Mouse (Mus musculus) heart, embryonic 10.5 days (tissue): ENCODE measurements around the gene Abca7. TPM values are rescaled to one million over a fixed set of nuclear protein-coding genes. Genes with fewer than 3 reads are reported as not detected.

Experiments used
- DNase-seq: peaks from one replicate; pipeline ENCODE4 v3.0.0-alpha.2; 2017; ENCODE audit warnings: low spot score
- H3K27ac ChIP-seq: fragments of 300-500 bp; sonication (generic); 2 replicates; pipeline ENCODE4 v1.5.1; 2016; ENCODE audit warnings: mild to moderate bottlenecking
- H3K27me3 ChIP-seq: fragments of 300-500 bp; sonication (generic); 2 replicates; pipeline ENCODE4 v1.6.1; 2016; ENCODE audit warnings: mild to moderate bottlenecking; ENCODE audit not compliant: poor library complexity, insufficient read depth, severe bottlenecking
- H3K36me3 ChIP-seq: fragments of 300-500 bp; sonication (generic); 2 replicates; pipeline ENCODE4 v1.6.1; 2016; ENCODE audit warnings: mild to moderate bottlenecking, moderate library complexity
- H3K4me1 ChIP-seq: fragments of 300-500 bp; sonication (generic); 2 replicates; pipeline ENCODE4 v1.6.1; 2016; ENCODE audit warnings: mild to moderate bottlenecking
- H3K4me3 ChIP-seq: fragments of 300-500 bp; sonication (generic); 2 replicates; pipeline ENCODE4 v1.5.1; 2016; ENCODE audit warnings: mild to moderate bottlenecking, moderate library complexity
- H3K9me3 ChIP-seq: fragments of 300-500 bp; sonication (generic); 2 replicates; pipeline ENCODE4 v1.6.1; 2016; ENCODE audit warnings: mild to moderate bottlenecking, moderate library complexity
- WGBS: fragments of 180-500 bp; shearing (Covaris S2); methylation state at CpG from one replicate; pipeline ENCODE4 v1.1.7; 2016; 5-methylcytosine and 5-hydroxymethylcytosine counted together
- polyA plus RNA-seq: library from polyadenylated mRNA; unstranded; fragments of >200 nt; fragmentation: Nextera tagmentation; extraction: Ambion mirVana; gene quantifications from 2 replicates; pipeline ENCODE4 v1.2.1, GENCODE M21; 2016

Gene Abca7
- polyA plus RNA-seq, 1 experiment from 2014 or later = 2.8 TPM

- no peak for DNase-seq
- Histone ChIP-seq H3K4me3 (peak overlapping the region; percentile 86), H3K4me1 (peaks cover 60% of the 10 kb centered on the region), H3K27ac (peak overlapping the region; percentile 98), H3K36me3 (peaks cover 42% of the 10 kb centered on the region), H3K9me3 (0 out of 2 replicates have a peak, but pooled peaks cover 3% of the 10 kb centered on the region), H3K27me3 (no peaks in the 10 kb centered on the region)
- 24% methylated on average over 8 of the region's 8 CpGs for WGBS
These were observed 7.0 kb upstream of the Abca7 start for GRCm38 (mm10) chr10:79989272-79989786.

- H3K4me1 ChIP-seq = peaks cover 61% of the 10 kb centered on the region
- no peak for DNase-seq
- peak overlapping the region; percentile 86 for H3K4me3 ChIP-seq
- 13% methylated on average over 15 of the region's 15 CpGs for WGBS
- 0 out of 2 replicates have a peak, but pooled peaks cover 3% of the 10 kb centered on the region for H3K9me3 ChIP-seq
- no peaks in the 10 kb centered on the region for H3K27me3 ChIP-seq
- H3K36me3 ChIP-seq = peaks cover 48% of the 10 kb centered on the region
- H3K27ac ChIP-seq = peak overlapping the region; percentile 98
These were observed 6.4 kb upstream of the Abca7 start for GRCm38 (mm10) chr10:79989870-79990269.

- 67% methylated on average over 12 of the region's 12 CpGs for WGBS
- H3K4me1 ChIP-seq = peaks cover 55% of the 10 kb centered on the region
These were observed 5.2 kb upstream of the Abca7 start for GRCm38 (mm10) chr10:79991099-79991498.

GRCm38 (mm10) chr10:79991548-79991947 is 4.7 kb upstream of the Abca7 start:
- Histone ChIP-seq H3K36me3 (peaks cover 56% of the 10 kb centered on the region), H3K27ac (no peak overlapping the region), H3K4me1 (peaks cover 53% of the 10 kb centered on the region), H3K4me3 (0 out of 2 replicates have a peak overlapping the region, but pooled peaks have one; percentile 3), H3K9me3 (0 out of 2 replicates have a peak, but pooled peaks cover 3% of the 10 kb centered on the region), H3K27me3 (no peaks in the 10 kb centered on the region)
- WGBS = 90% methylated on average over 6 of the region's 6 CpGs
- no peak for DNase-seq

More at GRCm38 (mm10) chr10:79991099-79991498, 5.2 kb upstream of the Abca7 start:
- Histone ChIP-seq H3K27me3 (no peaks in the 10 kb centered on the region), H3K27ac (no peak overlapping the region), H3K36me3 (peaks cover 56% of the 10 kb centered on the region), H3K9me3 (0 out of 2 replicates have a peak, but pooled peaks cover 3% of the 10 kb centered on the region), H3K4me3 (peak overlapping the region; percentile 86; the same call in 1 of the 2 replicates)
- no peak for DNase-seq

- H3K4me1 ChIP-seq = peaks cover 42% of the 10 kb centered on the region
- H3K9me3 ChIP-seq = 0 out of 2 replicates have a peak, but pooled peaks cover 3% of the 10 kb centered on the region
- no peak for DNase-seq
- H3K36me3 ChIP-seq = peaks cover 58% of the 10 kb centered on the region
- WGBS = 90% methylated on average over 16 of the region's 16 CpGs
- peak overlapping the region; percentile 1; the same call in 1 of the 2 replicates for H3K27ac ChIP-seq
- H3K4me3 ChIP-seq = no peak overlapping the region
- peaks cover 17% of the 10 kb centered on the region for H3K27me3 ChIP-seq
These were observed 1.7 kb upstream of the Abca7 start for GRCm38 (mm10) chr10:79994397-79995115.

- H3K36me3 ChIP-seq = peaks cover 54% of the 10 kb centered on the region
- WGBS = 57% methylated on average over 1 of the region's 1 CpGs
These were observed 658 bp upstream of the Abca7 start for GRCm38 (mm10) chr10:79995636-79996035.

GRCm38 (mm10) chr10:79997034-79997760 is 903 bp downstream of the Abca7 start:
- Histone ChIP-seq H3K27me3 (peaks cover 43% of the 10 kb centered on the region), H3K27ac (peak overlapping the region; percentile 85), H3K4me3 (peak overlapping the region; percentile 68), H3K36me3 (peaks cover 38% of the 10 kb centered on the region), H3K9me3 (no peaks in the 10 kb centered on the region), H3K4me1 (peaks cover 31% of the 10 kb centered on the region)
- WGBS = under 1% methylated on average over 35 of the region's 35 CpGs
- peak; percentile 94 for DNase-seq

More at GRCm38 (mm10) chr10:79995636-79996035, 658 bp upstream of the Abca7 start:
- Histone ChIP-seq H3K9me3 (0 out of 2 replicates have a peak, but pooled peaks cover 3% of the 10 kb centered on the region), H3K4me3 (no peak overlapping the region), H3K27me3 (peaks cover 27% of the 10 kb centered on the region), H3K27ac (no peak overlapping the region), H3K4me1 (peaks cover 33% of the 10 kb centered on the region)
- no peak for DNase-seq

- Histone ChIP-seq H3K27me3 (peaks cover 49% of the 10 kb centered on the region), H3K4me3 (peak overlapping the region; percentile 68), H3K9me3 (no peaks in the 10 kb centered on the region), H3K27ac (peak overlapping the region; percentile 85), H3K36me3 (peaks cover 32% of the 10 kb centered on the region), H3K4me1 (peaks cover 37% of the 10 kb centered on the region)
- 4% methylated on average over 15 of the region's 15 CpGs for WGBS
- no peak for DNase-seq
These were observed 1.5 kb downstream of the Abca7 start for GRCm38 (mm10) chr10:79997819-79998218.

GRCm38 (mm10) chr10:80001945-80002344 is 5.7 kb downstream of the Abca7 start:
- Histone ChIP-seq H3K4me1 (peaks cover 39% of the 10 kb centered on the region), H3K4me3 (no peak overlapping the region), H3K27ac (no peak overlapping the region), H3K9me3 (no peaks in the 10 kb centered on the region), H3K27me3 (peaks cover 88% of the 10 kb centered on the region), H3K36me3 (0 out of 2 replicates have a peak, but pooled peaks cover 3% of the 10 kb centered on the region)
- 71% methylated on average over 9 of the region's 9 CpGs for WGBS
- no peak for DNase-seq

- Histone ChIP-seq H3K36me3 (0 out of 2 replicates have a peak, but pooled peaks cover 3% of the 10 kb centered on the region), H3K27me3 (peaks cover 96% of the 10 kb centered on the region), H3K27ac (peak overlapping the region; percentile 32), H3K9me3 (no peaks in the 10 kb centered on the region), H3K4me3 (peak overlapping the region; percentile 20), H3K4me1 (peaks cover 32% of the 10 kb centered on the region)
- WGBS = 25% methylated on average over 21 of the region's 21 CpGs
- DNase-seq = no peak
These were observed 6.5 kb downstream of the Abca7 start for GRCm38 (mm10) chr10:80002829-80003228.

- Histone ChIP-seq H3K4me3 (peak overlapping the region; percentile 20; the same call in 1 of the 2 replicates), H3K27me3 (peaks cover 91% of the 10 kb centered on the region), H3K4me1 (peaks cover 24% of the 10 kb centered on the region), H3K27ac (peak overlapping the region; percentile 48; the same call in 1 of the 2 replicates), H3K36me3 (peaks cover 7% of the 10 kb centered on the region), H3K9me3 (no peaks in the 10 kb centered on the region)
- WGBS = 50% methylated on average over 9 of the region's 9 CpGs
- DNase-seq = no peak
These were observed 7.3 kb downstream of the Abca7 start for GRCm38 (mm10) chr10:80003374-80004232.

- Histone ChIP-seq H3K27ac (no peak overlapping the region), H3K9me3 (no peaks in the 10 kb centered on the region), H3K4me1 (peaks cover 23% of the 10 kb centered on the region), H3K36me3 (peaks cover 13% of the 10 kb centered on the region), H3K27me3 (peaks cover 84% of the 10 kb centered on the region), H3K4me3 (no peak overlapping the region)
- WGBS = 90% methylated on average over 8 of the region's 8 CpGs
- no peak for DNase-seq
These were observed 8.0 kb downstream of the Abca7 start for GRCm38 (mm10) chr10:80004233-80004705.
